Mouse (Mus musculus): ENCODE data around the gene Rapgef3. TPM values are rescaled to one million over a fixed set of nuclear protein-coding genes. Genes with fewer than 3 reads are reported as not detected.

Gene Rapgef3
- polyA plus RNA-seq, 1 experiment: 2.3 TPM

- Histone ChIP-seq H3K9me3 (no peaks in the 10 kb centered on the region), H3K36me3 (replicated peaks; ENCODE audit: low read length) (peaks cover 37% of the 10 kb centered on the region), H3K4me3 (replicated peaks) (peak overlapping the region; percentile 98), H3K27me3 (replicated peaks) (no peaks in the 10 kb centered on the region), H3K4me1 (peaks cover 74% of the 10 kb centered on the region)
- no peak for TF ChIP-seq FLI1 (IDR thresholded peaks at IDR 0.05; ENCODE audit: low read length)
- TF ChIP-seq GATA1 (IDR thresholded peaks at IDR 0.05; ENCODE audit: borderline replicate concordance, low read length): no peak
Observed at GRCm38 (mm10) chr15:97786412-97787112, 18.8 kb upstream of the Rapgef3 start.

- Histone ChIP-seq H3K4me1 (peaks cover 76% of the 10 kb centered on the region), H3K9me3 (no peaks in the 10 kb centered on the region), H3K36me3 (replicated peaks; ENCODE audit: low read length) (peaks cover 30% of the 10 kb centered on the region), H3K27me3 (replicated peaks) (no peaks in the 10 kb centered on the region), H3K4me3 (replicated peaks) (peak overlapping the region; percentile 98)
- no peak for TF ChIP-seq GATA1 (IDR thresholded peaks at IDR 0.05; ENCODE audit: borderline replicate concordance, low read length)
- TF ChIP-seq FLI1 (IDR thresholded peaks at IDR 0.05; ENCODE audit: low read length): no peak
Observed at GRCm38 (mm10) chr15:97785731-97786411, 18.1 kb upstream of the Rapgef3 start.

GRCm38 (mm10) chr15:97784561-97785161 lies 16.9 kb upstream of the Rapgef3 start:
- peaks cover 71% of the 10 kb centered on the region for H3K4me1 ChIP-seq
- no peaks in the 10 kb centered on the region for H3K9me3 ChIP-seq
- no peaks in the 10 kb centered on the region for H3K27me3 ChIP-seq (replicated peaks)
- H3K36me3 ChIP-seq (replicated peaks; ENCODE audit: low read length): peaks cover 18% of the 10 kb centered on the region
- H3K4me3 ChIP-seq (replicated peaks): peak overlapping the region; percentile 98
- TF ChIP-seq GATA1 (IDR thresholded peaks at IDR 0.05; ENCODE audit: borderline replicate concordance, low read length) (no peak), FLI1 (IDR thresholded peaks at IDR 0.05; ENCODE audit: low read length) (no peak)

- peaks cover 15% of the 10 kb centered on the region for H3K36me3 ChIP-seq (replicated peaks; ENCODE audit: low read length)
- no peaks in the 10 kb centered on the region for H3K27me3 ChIP-seq (replicated peaks)
- peaks cover 66% of the 10 kb centered on the region for H3K4me1 ChIP-seq
- TF ChIP-seq FLI1 (IDR thresholded peaks at IDR 0.05; ENCODE audit: low read length): no peak
- no peak for TF ChIP-seq GATA1 (IDR thresholded peaks at IDR 0.05; ENCODE audit: borderline replicate concordance, low read length)
- no peaks in the 10 kb centered on the region for H3K9me3 ChIP-seq
- H3K4me3 ChIP-seq (replicated peaks): peak overlapping the region; percentile 98
Observed at GRCm38 (mm10) chr15:97784092-97784559, 16.4 kb upstream of the Rapgef3 start.

GRCm38 (mm10) chr15:97782749-97783105 lies 15.0 kb upstream of the Rapgef3 start:
- TF ChIP-seq GATA1 (IDR thresholded peaks at IDR 0.05; ENCODE audit: borderline replicate concordance, low read length) (no peak), FLI1 (IDR thresholded peaks at IDR 0.05; ENCODE audit: low read length) (no peak)
- Histone ChIP-seq H3K27me3 (replicated peaks) (peaks cover 3% of the 10 kb centered on the region), H3K36me3 (replicated peaks; ENCODE audit: low read length) (peaks cover under 1% of the 10 kb centered on the region), H3K9me3 (no peaks in the 10 kb centered on the region), H3K4me1 (peaks cover 52% of the 10 kb centered on the region), H3K4me3 (replicated peaks) (peak overlapping the region; percentile 82)

GRCm38 (mm10) chr15:97781961-97782748 lies 14.4 kb upstream of the Rapgef3 start:
- no peak for TF ChIP-seq FLI1 (IDR thresholded peaks at IDR 0.05; ENCODE audit: low read length)
- H3K4me3 ChIP-seq (replicated peaks): peak overlapping the region; percentile 82
- H3K4me1 ChIP-seq: peaks cover 46% of the 10 kb centered on the region

GRCm38 (mm10) chr15:97780611-97781031 lies 12.8 kb upstream of the Rapgef3 start:
- Histone ChIP-seq H3K36me3 (replicated peaks; ENCODE audit: low read length) (no peaks in the 10 kb centered on the region), H3K27me3 (replicated peaks) (peaks cover 8% of the 10 kb centered on the region), H3K9me3 (no peaks in the 10 kb centered on the region), H3K4me3 (replicated peaks) (no peak overlapping the region), H3K4me1 (peaks cover 43% of the 10 kb centered on the region)
- TF ChIP-seq GATA1 (IDR thresholded peaks at IDR 0.05; ENCODE audit: borderline replicate concordance, low read length): no peak

More at GRCm38 (mm10) chr15:97781961-97782748, 14.4 kb upstream of the Rapgef3 start:
- Histone ChIP-seq H3K36me3 (replicated peaks; ENCODE audit: low read length) (no peaks in the 10 kb centered on the region), H3K27me3 (replicated peaks) (peaks cover 6% of the 10 kb centered on the region), H3K9me3 (no peaks in the 10 kb centered on the region)

- no peak overlapping the region for H3K4me3 ChIP-seq (replicated peaks)
- peaks cover 18% of the 10 kb centered on the region for H3K27me3 ChIP-seq (replicated peaks)
- no peaks in the 10 kb centered on the region for H3K9me3 ChIP-seq
- H3K36me3 ChIP-seq (replicated peaks; ENCODE audit: low read length): no peaks in the 10 kb centered on the region
- TF ChIP-seq GATA1 (IDR thresholded peaks at IDR 0.05; ENCODE audit: borderline replicate concordance, low read length) (no peak), FLI1 (IDR thresholded peaks at IDR 0.05; ENCODE audit: low read length) (no peak)
- peaks cover 41% of the 10 kb centered on the region for H3K4me1 ChIP-seq
Observed at GRCm38 (mm10) chr15:97779576-97779975, 11.8 kb upstream of the Rapgef3 start.

GRCm38 (mm10) chr15:97778311-97779098 lies 10.7 kb upstream of the Rapgef3 start, which contains the start of gene Slc48a1:
TSS of gene Slc48a1 (plus strand) at chr15:97778520.
- Histone ChIP-seq H3K9me3 (no peaks in the 10 kb centered on the region), H3K36me3 (replicated peaks; ENCODE audit: low read length) (no peaks in the 10 kb centered on the region), H3K27me3 (replicated peaks) (peaks cover 18% of the 10 kb centered on the region), H3K4me3 (replicated peaks) (no peak within 1 kb of the TSS), H3K4me1 (peaks cover 51% of the 10 kb centered on the region)
- TF ChIP-seq GATA1 (IDR thresholded peaks at IDR 0.05; ENCODE audit: borderline replicate concordance, low read length) (no peak), FLI1 (IDR thresholded peaks at IDR 0.05; ENCODE audit: low read length) (no peak)
